29 mouse cellular contexts compared by ENCODE assay signal in the genomic region with DNA sequence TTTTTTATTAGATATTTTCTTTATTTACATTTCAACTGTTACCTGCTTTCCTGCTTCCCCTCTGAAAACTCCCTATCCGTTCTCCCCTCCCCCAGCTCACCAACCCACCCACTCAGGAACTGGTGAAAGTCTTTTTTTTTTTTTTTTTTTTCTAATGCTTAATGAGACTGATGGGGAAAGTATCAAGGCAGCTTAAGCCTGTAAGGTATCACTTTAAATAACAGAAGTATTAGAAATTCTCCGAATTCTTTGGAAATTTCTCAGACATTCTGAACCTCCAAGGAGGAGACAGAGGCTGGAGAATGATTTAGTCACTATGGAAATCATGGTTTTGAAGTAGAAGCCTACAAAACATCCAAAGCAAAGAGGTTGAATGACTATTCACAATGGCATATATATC.
"Had no signal": no experiment of that assay in that cellular context is flagged by ENCODE, and none has a peak within 500 bp of the region (broad histone marks: within the 10 kb centered on the region; RNA-seq: fewer than 3 reads in every experiment).

No protein-coding gene starts in this region.

- H3K9me3 ChIP-seq: limb, embryonic 10.5 days; limb, embryonic 12.5 days; limb, embryonic 13.5 days; limb, embryonic 15.5 days; liver, embryonic 12.5 days; liver, embryonic 13.5 days; liver, embryonic 15.5 days; lung, embryonic 15.5 days; megakaryocyte, embryonic 14.5 days; midbrain, embryonic 10.5 days; midbrain, embryonic 12.5 days; midbrain, embryonic 13.5 days; midbrain, embryonic 15.5 days; neural tube, embryonic 12.5 days had no signal

- H3K4me3 ChIP-seq: limb, embryonic 10.5 days; limb, embryonic 12.5 days; limb, embryonic 13.5 days; limb, embryonic 15.5 days; liver, embryonic 12.5 days; liver, embryonic 13.5 days; liver, embryonic 15.5 days; lung, embryonic 15.5 days; megakaryocyte, embryonic 14.5 days; midbrain, embryonic 10.5 days; midbrain, embryonic 12.5 days; midbrain, embryonic 13.5 days; midbrain, embryonic 15.5 days; myocyte; neural tube, embryonic 12.5 days had no signal

- H3K36me3 ChIP-seq: limb, embryonic 10.5 days; limb, embryonic 12.5 days; limb, embryonic 13.5 days; limb, embryonic 15.5 days; liver, embryonic 12.5 days; liver, embryonic 13.5 days; liver, embryonic 15.5 days; lung, embryonic 15.5 days; midbrain, embryonic 10.5 days; midbrain, embryonic 12.5 days; midbrain, embryonic 13.5 days; midbrain, embryonic 15.5 days; neural tube, embryonic 12.5 days had no signal

- DNase-seq: left cerebral cortex, postnatal 4 days; liver; liver, embryonic 13.5 days; liver, postnatal 0 days; lung, adult 18-20 months; lung, embryonic 14.5 days; lung, postnatal 10 days; lung, postnatal 14 days; lung, postnatal 36 days; lung, postnatal 4 days; midbrain, embryonic 14.5 days had no signal

- H3K27ac ChIP-seq: limb, embryonic 10.5 days; limb, embryonic 12.5 days; limb, embryonic 13.5 days; limb, embryonic 15.5 days; liver, embryonic 12.5 days; liver, embryonic 13.5 days; liver, embryonic 14.5 days; liver, embryonic 15.5 days; lung, embryonic 15.5 days; macrophage; midbrain, embryonic 10.5 days; midbrain, embryonic 12.5 days; midbrain, embryonic 13.5 days; midbrain, embryonic 15.5 days; neural tube, embryonic 12.5 days had no signal

- H3K9ac ChIP-seq: limb, embryonic 12.5 days; limb, embryonic 13.5 days; limb, embryonic 15.5 days; liver, embryonic 12.5 days; liver, embryonic 13.5 days; liver, embryonic 14.5 days; liver, embryonic 15.5 days; liver, postnatal 0 days; lung, embryonic 14.5 days; lung, embryonic 15.5 days; midbrain, embryonic 12.5 days; midbrain, embryonic 13.5 days; midbrain, embryonic 15.5 days; neural tube, embryonic 12.5 days had no signal

- H3K4me1 ChIP-seq: limb, embryonic 10.5 days; limb, embryonic 12.5 days; limb, embryonic 13.5 days; limb, embryonic 15.5 days; liver, embryonic 12.5 days; liver, embryonic 13.5 days; liver, embryonic 15.5 days; lung, embryonic 15.5 days; megakaryocyte, embryonic 14.5 days; midbrain, embryonic 10.5 days; midbrain, embryonic 12.5 days; midbrain, embryonic 13.5 days; midbrain, embryonic 15.5 days; neural tube, embryonic 12.5 days had no signal

- ATAC-seq: liver, embryonic 12.5 days; liver, postnatal 0 days; lung, postnatal 0 days; midbrain, embryonic 13.5 days; midbrain, embryonic 15.5 days; midbrain, embryonic 16.5 days had no signal
